Mouse (Mus musculus) olfactory bulb, adult 2 months (tissue): ENCODE data around the gene Inmt. TPM values are rescaled to one million over a fixed set of nuclear protein-coding genes. Genes with fewer than 3 reads are reported as not detected.

Experiments used
- H3K27ac ChIP-seq: fragments of 200-500 bp; 2 replicates; pipeline ENCODE4 v1.5.1; 2012; ENCODE audit warnings: low read depth, low read length; ENCODE audit not compliant: insufficient read depth
- H3K4me1 ChIP-seq: fragments of 200-500 bp; 2 replicates; pipeline ENCODE4 v1.6.1; 2012; ENCODE audit warnings: low read length; ENCODE audit not compliant: control insufficient read depth, insufficient read depth
- H3K4me3 ChIP-seq: fragments of 200-500 bp; 2 replicates; pipeline ENCODE4 v1.5.1; 2012; ENCODE audit warnings: mild to moderate bottlenecking, low read depth, low read length, moderate library complexity; ENCODE audit not compliant: insufficient read depth
- CTCF ChIP-seq: fragments of 200-500 bp; IDR thresholded peaks from 2 replicates; pipeline ENCODE4 v1.5.1; 2012; ENCODE audit warnings: low read depth, mild to moderate bottlenecking, low read length, moderate library complexity; ENCODE audit not compliant: insufficient read depth
- POLR2A ChIP-seq: fragments of 200-500 bp; IDR thresholded peaks from 2 replicates; pipeline ENCODE4 v1.6.1; 2012; ENCODE audit warnings: mild to moderate bottlenecking, low read depth, low read length, moderate library complexity; ENCODE audit not compliant: insufficient read depth
- WGBS: fragments of 180-500 bp; shearing (Covaris S2); methylation state at CpG from one replicate; pipeline ENCODE4 v1.1.7; 2018; 5-methylcytosine and 5-hydroxymethylcytosine counted together
- polyA plus RNA-seq: library from polyadenylated mRNA; stranded (reverse); fragments of >200 nt; gene quantifications from 2 replicates; pipeline ENCODE4 v1.2.4, GENCODE M21; 2012; ENCODE audit warnings: low replicate concordance; ENCODE audit not compliant: missing spikeins, insufficient read depth, insufficient read length

The Inmt gene
- polyA plus RNA-seq, 1 experiment: not detected

DNA sequence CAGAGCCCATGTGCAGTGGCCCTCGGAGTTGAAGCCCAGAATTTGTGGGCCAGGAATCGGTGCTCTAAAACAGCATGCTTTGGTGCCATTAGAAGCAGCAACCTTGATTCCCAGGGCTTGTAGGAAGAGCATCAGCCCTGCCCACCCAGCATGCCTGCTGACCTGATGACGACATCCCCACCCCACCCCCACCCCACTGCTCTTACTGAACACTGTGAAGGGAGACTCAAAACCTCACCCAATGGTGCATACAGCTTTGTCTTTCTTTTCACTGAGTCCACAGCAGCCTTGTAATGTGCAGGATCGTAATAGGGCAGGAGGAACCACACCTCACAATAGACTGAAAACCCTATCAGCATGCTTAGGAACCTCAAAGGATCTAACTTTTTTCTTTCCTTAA is 28.7 kb downstream of the Inmt start:
- TF ChIP-seq CTCF: no peak
- TF ChIP-seq POLR2A: no peak
- 38% methylated on average over 4 of the region's 4 CpGs for WGBS

GRCm38 (mm10) chr6:55145285-55145684 is 29.6 kb downstream of the Inmt start:
- WGBS: 87% methylated on average over 5 of the region's 5 CpGs
- H3K27ac ChIP-seq: no peak overlapping the region
- no peak overlapping the region for H3K4me3 ChIP-seq
- TF ChIP-seq CTCF: no peak
- no peak for TF ChIP-seq POLR2A
- 0 out of 2 replicates have a peak, but pooled peaks cover 2% of the 10 kb centered on the region for H3K4me1 ChIP-seq

More for the DNA sequence above, 28.7 kb downstream of the Inmt start:
- Histone ChIP-seq H3K27ac (no peak overlapping the region), H3K4me3 (no peak overlapping the region), H3K4me1 (0 out of 2 replicates have a peak, but pooled peaks cover 2% of the 10 kb centered on the region)

DNA sequence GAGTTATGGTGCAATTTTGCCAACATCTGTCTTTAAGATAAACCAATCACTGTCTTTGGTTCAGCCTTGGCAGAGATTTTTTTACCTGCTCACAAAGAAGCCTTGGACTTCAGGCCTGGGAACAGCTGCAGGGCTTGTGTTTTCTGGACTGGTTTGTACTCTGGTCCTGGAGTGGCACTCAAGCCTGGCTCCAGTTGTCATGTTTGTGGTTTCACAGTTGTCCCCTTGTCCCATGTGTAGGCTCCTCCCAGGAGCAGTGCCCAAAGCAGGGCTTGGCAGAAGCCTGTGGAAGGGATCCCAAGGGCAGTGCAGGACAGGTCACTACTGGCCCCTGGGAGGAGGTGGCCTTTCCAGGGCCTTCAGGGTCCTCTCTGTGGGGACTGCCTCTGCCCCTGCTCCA is 36.5 kb downstream of the Inmt start:
- Histone ChIP-seq H3K4me1 (no peaks in the 10 kb centered on the region), H3K4me3 (no peak overlapping the region), H3K27ac (no peak overlapping the region)
- TF ChIP-seq CTCF (no peak), POLR2A (no peak)

DNA sequence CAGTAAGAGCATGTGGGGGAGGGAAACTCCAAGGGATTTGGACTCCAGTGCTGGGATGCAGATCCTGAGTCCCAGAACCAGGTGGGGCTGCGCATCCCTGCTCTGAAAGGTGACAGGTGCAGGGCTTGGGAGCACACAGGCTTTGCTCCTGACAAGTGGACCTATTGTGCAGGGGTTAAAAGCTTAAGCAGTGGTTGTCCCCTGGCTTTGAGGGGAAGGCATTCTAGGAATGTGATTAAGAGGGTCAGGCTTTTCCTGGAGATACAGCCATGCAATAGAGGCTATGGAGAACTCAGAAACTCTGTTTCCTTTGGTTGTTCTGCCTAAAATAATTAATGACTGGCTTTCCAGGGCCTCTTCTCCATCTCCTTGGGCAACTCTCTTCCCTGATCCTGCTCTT is 41.4 kb downstream of the Inmt start:
- Histone ChIP-seq H3K27ac (no peak overlapping the region), H3K4me3 (no peak overlapping the region), H3K4me1 (no peaks in the 10 kb centered on the region)
- 93% methylated on average over 1 of the region's 1 CpGs for WGBS
- TF ChIP-seq POLR2A: no peak
- no peak for TF ChIP-seq CTCF

GRCm38 (mm10) chr6:55132794-55133193 is 42.0 kb downstream of the Inmt start, which contains the start of gene Crhr2:
Crhr2 (minus strand) TSS chr6:55133016.
- Histone ChIP-seq H3K4me3 (no peak within 1 kb of the TSS), H3K4me1 (no peaks in the 10 kb centered on the region), H3K27ac (no peak within 1 kb of the TSS)
- TF ChIP-seq CTCF (no peak), POLR2A (no peak)
- WGBS: 82% methylated on average over 10 of the region's 10 CpGs

- Histone ChIP-seq H3K4me3 (no peak overlapping the region), H3K4me1 (no peaks in the 10 kb centered on the region), H3K27ac (no peak overlapping the region)
- TF ChIP-seq CTCF (no peak), POLR2A (no peak)
- 87% methylated on average over 4 of the region's 4 CpGs for WGBS
These were observed 43.5 kb downstream of the Inmt start for GRCm38 (mm10) chr6:55131301-55131700.

DNA sequence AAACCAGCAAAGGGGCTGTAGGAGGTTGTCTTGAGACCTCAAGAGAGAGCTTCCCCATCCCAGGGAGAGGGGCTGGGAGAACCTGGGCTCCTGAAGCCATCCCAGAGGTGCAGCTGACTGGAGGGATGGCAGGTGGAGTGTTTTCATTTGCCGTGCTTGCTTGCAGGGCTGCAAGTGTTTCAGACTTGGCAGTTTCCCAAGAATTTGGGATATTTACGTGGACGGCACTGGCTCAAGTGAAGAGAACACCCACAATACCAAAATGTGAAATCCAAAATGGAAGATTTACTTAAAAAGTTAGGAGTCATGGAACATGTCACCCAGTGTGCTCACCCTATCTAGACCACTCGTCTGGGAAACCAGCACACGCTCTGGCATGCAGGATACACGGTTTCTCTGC is 44.2 kb downstream of the Inmt start:
- no peak overlapping the region for H3K27ac ChIP-seq
- H3K4me3 ChIP-seq: no peak overlapping the region
- 71% methylated on average over 6 of the region's 6 CpGs for WGBS
- TF ChIP-seq CTCF: no peak
- H3K4me1 ChIP-seq: no peaks in the 10 kb centered on the region

DNA sequence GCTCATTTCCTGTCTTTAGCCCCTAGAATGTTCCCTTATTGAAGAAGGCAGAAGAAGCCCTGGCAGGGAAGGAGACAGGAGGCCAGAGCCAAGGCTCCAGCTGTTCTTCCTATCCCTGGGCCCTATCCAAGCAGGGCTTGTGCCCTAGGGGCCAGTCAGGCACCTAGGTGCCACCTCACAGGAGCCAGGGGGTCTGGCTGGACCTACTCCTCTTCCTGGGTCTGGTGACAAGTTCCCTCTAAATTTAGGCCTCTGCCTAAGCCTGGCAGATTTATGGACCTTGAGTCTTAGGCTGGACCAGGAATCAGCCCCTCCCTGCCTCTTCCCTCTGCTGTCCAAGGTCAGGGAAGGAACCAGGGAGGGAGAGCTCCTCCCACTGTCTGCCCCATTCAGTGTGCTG is 46.5 kb downstream of the Inmt start:
- no peak overlapping the region for H3K27ac ChIP-seq
- no peak overlapping the region for H3K4me3 ChIP-seq
- no peak for TF ChIP-seq CTCF
- TF ChIP-seq POLR2A: no peak
- H3K4me1 ChIP-seq: 0 out of 2 replicates have a peak, but pooled peaks cover 2% of the 10 kb centered on the region

- 82% methylated on average over 5 of the region's 5 CpGs for WGBS
- Histone ChIP-seq H3K4me3 (no peak overlapping the region), H3K27ac (no peak overlapping the region), H3K4me1 (peaks cover 10% of the 10 kb centered on the region)
- TF ChIP-seq POLR2A: no peak
These were observed 48.3 kb downstream of the Inmt start for GRCm38 (mm10) chr6:55126576-55126975.

DNA sequence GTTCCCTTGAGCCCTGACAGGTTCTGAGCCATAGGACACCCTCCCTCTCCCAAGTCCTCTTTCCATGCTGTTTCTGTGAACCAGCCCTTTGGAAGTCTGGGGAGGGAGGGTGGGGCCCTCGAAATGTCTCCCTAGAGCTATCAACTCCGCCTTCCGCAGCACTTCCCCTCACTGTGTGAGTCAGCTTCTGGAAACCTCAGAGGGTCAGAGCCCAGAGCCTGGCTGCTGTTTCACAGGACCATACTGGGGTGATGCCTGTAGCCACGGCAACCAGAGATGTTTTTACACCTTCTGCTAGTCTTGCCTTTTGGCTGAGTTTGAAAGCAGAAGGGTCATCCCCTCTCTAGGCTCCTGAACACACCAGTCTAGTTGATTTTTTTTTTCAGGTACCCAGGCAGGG is 51.8 kb downstream of the Inmt start:
- WGBS: 33% methylated on average over 4 of the region's 4 CpGs
- Histone ChIP-seq H3K27ac (no peak overlapping the region), H3K4me1 (peaks cover 12% of the 10 kb centered on the region), H3K4me3 (no peak overlapping the region)
- TF ChIP-seq CTCF (no peak), POLR2A (no peak)

Other genes with a start within 250 kb of the Inmt start
- gene Nod1, start 202.4 kb downstream of the Inmt start, polyA plus RNA-seq: not detected in 2 replicates
- not detected in 2 replicates for gene Ggct, start 182.1 kb downstream of the Inmt start, polyA plus RNA-seq
- not detected in 2 replicates for gene Gars, start 137.0 kb downstream of the Inmt start, polyA plus RNA-seq
- gene Crhr2, start 42.0 kb downstream of the Inmt start, polyA plus RNA-seq: not detected in 2 replicates
- not detected in 2 replicates for gene Mindy4, start 28.3 kb upstream of the Inmt start, polyA plus RNA-seq
- gene Aqp1, start 161.4 kb upstream of the Inmt start, polyA plus RNA-seq: not detected in 2 replicates
- not detected in 2 replicates for gene Ghrhr, start 201.3 kb upstream of the Inmt start, polyA plus RNA-seq